Mouse (Mus musculus): Measurements from ENCODE around the gene Kansl2. TPM values are rescaled to one million over a fixed set of nuclear protein-coding genes. Genes with fewer than 3 reads are reported as not detected.
A peak's percentile ranks its signal among the peaks of the same experiment; 100 is the strongest.
"Not testable (repeated sequence)": the region's sequence is repeated elsewhere in the genome, so short reads cannot be mapped to it uniquely, and the experiment has no call there.

Kansl2 gene
- polyA plus RNA-seq, 1 experiment from 2014 or later = 32.0 TPM

- Histone ChIP-seq H3K27ac (replicated peaks) (no peak overlapping the region), H3K4me1 (replicated peaks) (peaks cover 33% of the 10 kb centered on the region), H3K9ac (no peak overlapping the region), H3K4me2 (no peak overlapping the region), H3K36me3 (replicated peaks) (peaks cover 41% of the 10 kb centered on the region), H3K9me3 (replicated peaks) (no peaks in the 10 kb centered on the region), H3K4me3 (replicated peaks) (no peak overlapping the region), H3K27me3 (no peaks in the 10 kb centered on the region)
- ATAC-seq (ENCODE audit: insufficient read depth) = no peak
- WGBS (ENCODE audit: insufficient replicate concordance) = 71% methylated on average over 4 of the region's 4 CpGs
Measured at GRCm38 (mm10) chr15:98535921-98536320, 1.9 kb upstream of the Kansl2 start.

DNA sequence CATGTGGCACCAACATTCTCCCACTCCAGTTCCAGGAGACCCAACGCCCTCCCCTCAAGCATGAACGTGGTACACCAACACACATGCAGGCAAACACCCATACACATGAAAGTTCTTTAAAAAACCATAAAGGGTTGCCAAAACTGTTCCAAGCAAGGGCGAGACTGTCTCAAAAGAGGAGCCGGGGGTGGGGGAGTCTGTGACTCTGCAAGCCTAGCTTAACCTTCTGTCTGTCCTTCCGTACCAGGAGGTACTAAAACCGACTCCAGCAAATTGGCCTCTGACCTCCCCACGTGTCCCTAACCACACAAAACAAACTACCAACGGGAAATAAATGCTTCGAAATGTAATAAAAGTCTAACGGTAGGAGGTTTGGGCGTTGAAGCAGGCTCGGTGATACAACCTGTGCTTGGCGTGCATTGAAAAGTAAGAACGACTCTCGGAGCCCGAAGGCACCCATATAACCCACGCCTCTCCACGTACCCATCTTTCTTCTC lies 981 bp downstream of the Kansl2 start:
- H3K27me3 ChIP-seq = no peaks in the 10 kb centered on the region
- peak overlapping the region; percentile 85 for H3K4me2 ChIP-seq
- H3K9ac ChIP-seq = peak overlapping the region; percentile 93
- peak overlapping the region; percentile 94 for H3K4me3 ChIP-seq (replicated peaks)
- ATAC-seq (ENCODE audit: insufficient read depth) = no peak
- H3K36me3 ChIP-seq (replicated peaks) = peaks cover 45% of the 10 kb centered on the region
- no peaks in the 10 kb centered on the region for H3K9me3 ChIP-seq (replicated peaks)
- peaks cover 31% of the 10 kb centered on the region for H3K4me1 ChIP-seq (replicated peaks)
- H3K27ac ChIP-seq (replicated peaks) = peak overlapping the region; percentile 48; the same call in 1 of the 2 replicates
- WGBS (ENCODE audit: insufficient replicate concordance) = under 1% methylated on average over 18 of the region's 18 CpGs

- H3K27ac ChIP-seq (replicated peaks) = peak overlapping the region; percentile 48; the same call in 1 of the 2 replicates
- H3K27me3 ChIP-seq = no peaks in the 10 kb centered on the region
- H3K36me3 ChIP-seq (replicated peaks) = peaks cover 48% of the 10 kb centered on the region
- no peaks in the 10 kb centered on the region for H3K9me3 ChIP-seq (replicated peaks)
- peak overlapping the region; percentile 93 for H3K9ac ChIP-seq
- peaks cover 31% of the 10 kb centered on the region for H3K4me1 ChIP-seq (replicated peaks)
- WGBS (ENCODE audit: insufficient replicate concordance) = 16% methylated on average over 5 of the region's 5 CpGs
- H3K4me2 ChIP-seq = peak overlapping the region; percentile 85
- H3K4me3 ChIP-seq (replicated peaks) = peak overlapping the region; percentile 94
- no peak for ATAC-seq (ENCODE audit: insufficient read depth)
Measured at GRCm38 (mm10) chr15:98532281-98532680, 1.8 kb downstream of the Kansl2 start.

DNA sequence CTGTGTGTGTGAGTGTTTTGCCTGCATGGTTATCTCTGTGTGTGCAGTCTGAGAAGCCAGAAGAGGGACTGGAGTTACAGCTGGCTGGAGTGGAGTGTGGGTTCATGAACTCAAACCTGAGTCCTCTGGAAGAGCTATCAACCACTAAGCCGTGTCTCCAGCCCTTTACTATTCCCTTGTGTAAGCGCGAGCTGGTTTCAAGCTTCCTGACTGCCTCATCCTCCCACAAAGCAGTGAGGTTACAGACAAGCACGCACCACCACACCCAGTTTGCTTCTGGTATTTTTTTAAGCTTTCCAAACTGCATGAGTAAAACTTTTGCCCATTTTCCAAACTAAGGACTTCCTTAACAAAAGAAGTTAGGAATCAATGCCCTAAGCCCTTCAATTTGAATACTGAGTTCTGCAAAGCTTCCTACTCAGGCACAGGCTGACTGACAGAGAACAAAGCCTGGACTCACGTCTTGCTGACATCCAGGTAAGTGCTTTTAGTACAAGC lies 5.9 kb downstream of the Kansl2 start:
- H3K4me1 ChIP-seq (replicated peaks) = peaks cover 25% of the 10 kb centered on the region
- no peak overlapping the region for H3K27ac ChIP-seq (replicated peaks)
- H3K9ac ChIP-seq = no peak overlapping the region
- H3K4me3 ChIP-seq (replicated peaks) = no peak overlapping the region
- H3K4me2 ChIP-seq = no peak overlapping the region
- no peaks in the 10 kb centered on the region for H3K27me3 ChIP-seq
- peaks cover 83% of the 10 kb centered on the region for H3K36me3 ChIP-seq (replicated peaks)
- H3K9me3 ChIP-seq (replicated peaks) = no peaks in the 10 kb centered on the region
- 85% methylated on average over 5 of the region's 5 CpGs for WGBS (ENCODE audit: insufficient replicate concordance)
- no peak for ATAC-seq (ENCODE audit: insufficient read depth)

GRCm38 (mm10) chr15:98527056-98527771 lies 6.8 kb downstream of the Kansl2 start:
- H3K27ac ChIP-seq (replicated peaks) = no peak overlapping the region; the same call in 1 of the 2 replicates

DNA sequence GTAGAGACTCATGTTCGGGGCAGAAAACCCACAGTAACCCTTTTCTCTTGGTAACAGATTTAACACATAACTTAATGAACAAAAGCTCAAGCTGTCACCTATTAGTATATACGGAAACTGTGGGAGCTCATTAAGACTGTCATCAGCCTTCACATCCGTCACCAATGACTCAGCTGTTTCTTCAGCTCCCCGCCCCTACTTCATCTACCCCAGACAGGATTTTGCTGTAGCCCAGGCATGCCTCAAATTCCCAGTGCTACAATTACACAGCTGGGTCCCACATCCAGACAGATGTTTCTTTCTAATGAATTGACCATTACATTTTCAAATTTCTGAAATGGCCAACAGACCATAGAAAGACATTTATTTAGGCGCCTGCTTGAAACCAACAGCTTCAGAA lies 8.0 kb downstream of the Kansl2 start:
- Histone ChIP-seq H3K4me2 (no peak overlapping the region), H3K4me1 (replicated peaks) (peaks cover 8% of the 10 kb centered on the region), H3K27me3 (no peaks in the 10 kb centered on the region), H3K36me3 (replicated peaks) (peaks cover 95% of the 10 kb centered on the region), H3K9me3 (replicated peaks) (no peaks in the 10 kb centered on the region), H3K27ac (replicated peaks) (peak overlapping the region; percentile 53), H3K9ac (no peak overlapping the region), H3K4me3 (replicated peaks) (no peak overlapping the region)
- WGBS (ENCODE audit: insufficient replicate concordance) = 60% methylated on average over 5 of the region's 5 CpGs
- peak; percentile 70 for ATAC-seq (ENCODE audit: insufficient read depth)

More at GRCm38 (mm10) chr15:98527056-98527771, 6.8 kb downstream of the Kansl2 start:
- ATAC-seq (ENCODE audit: insufficient read depth) = no peak
- no peak overlapping the region for H3K9ac ChIP-seq
- H3K27me3 ChIP-seq = no peaks in the 10 kb centered on the region
- H3K4me3 ChIP-seq (replicated peaks) = no peak overlapping the region
- no peak overlapping the region for H3K4me2 ChIP-seq
- H3K4me1 ChIP-seq (replicated peaks) = peaks cover 16% of the 10 kb centered on the region
- H3K9me3 ChIP-seq (replicated peaks) = no peaks in the 10 kb centered on the region
- WGBS (ENCODE audit: insufficient replicate concordance) = 86% methylated on average over 5 of the region's 5 CpGs
- H3K36me3 ChIP-seq (replicated peaks) = peaks cover 92% of the 10 kb centered on the region

- H3K4me2 ChIP-seq = no peak overlapping the region
- H3K27me3 ChIP-seq = no peaks in the 10 kb centered on the region
- no peak overlapping the region for H3K9ac ChIP-seq
- H3K4me1 ChIP-seq (replicated peaks) = peaks cover 6% of the 10 kb centered on the region
- H3K4me3 ChIP-seq (replicated peaks) = no peak overlapping the region
- H3K36me3 ChIP-seq (replicated peaks) = peaks cover 78% of the 10 kb centered on the region
- ATAC-seq (ENCODE audit: insufficient read depth) = no peak
- H3K9me3 ChIP-seq (replicated peaks) = no peaks in the 10 kb centered on the region
- H3K27ac ChIP-seq (replicated peaks) = no peak overlapping the region
- WGBS (ENCODE audit: insufficient replicate concordance) = 85% methylated on average over 3 of the region's 3 CpGs
Measured at GRCm38 (mm10) chr15:98521245-98521644, 12.8 kb downstream of the Kansl2 start.

GRCm38 (mm10) chr15:98517380-98518355 lies 16.4 kb downstream of the Kansl2 start:
- peak; percentile 24; the same call in 1 of the 2 replicates for ATAC-seq (ENCODE audit: insufficient read depth)
- Histone ChIP-seq H3K4me2 (no peak overlapping the region), H3K9me3 (replicated peaks) (no peaks in the 10 kb centered on the region), H3K27ac (replicated peaks) (no peak overlapping the region), H3K36me3 (replicated peaks) (peaks cover 44% of the 10 kb centered on the region), H3K9ac (no peak overlapping the region), H3K4me3 (replicated peaks) (no peak overlapping the region), H3K27me3 (no peaks in the 10 kb centered on the region), H3K4me1 (replicated peaks) (no peaks in the 10 kb centered on the region)
- 41% methylated on average over 16 of the region's 16 CpGs for WGBS (ENCODE audit: insufficient replicate concordance)

DNA sequence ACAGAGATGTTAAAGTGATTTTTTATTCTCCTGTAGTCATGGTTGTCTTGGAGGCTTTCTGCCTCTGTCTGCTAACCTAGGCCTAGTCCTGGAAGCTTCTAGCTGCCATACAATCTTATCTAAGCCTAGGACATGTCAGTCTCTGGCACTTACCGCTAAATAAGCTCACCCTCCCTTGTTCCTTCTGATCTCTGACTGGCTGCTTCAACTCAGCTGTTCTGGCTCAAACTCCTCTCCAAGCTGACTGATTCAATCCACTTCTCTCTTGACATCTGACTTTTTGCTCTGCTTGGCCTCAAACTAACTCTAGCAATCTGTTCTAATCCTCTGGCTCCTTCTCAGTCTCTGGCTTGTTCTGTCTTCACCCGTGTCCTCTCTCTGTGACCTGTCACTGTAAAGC lies 19.2 kb downstream of the Kansl2 start:
- ATAC-seq (ENCODE audit: insufficient read depth); H3K4me2 ChIP-seq; H3K27me3 ChIP-seq; H3K9ac ChIP-seq; H3K27ac ChIP-seq (replicated peaks); H3K4me3 ChIP-seq (replicated peaks); H3K9me3 ChIP-seq (replicated peaks): not testable (repeated sequence)
- Histone ChIP-seq H3K36me3 (replicated peaks) (peaks cover 17% of the 10 kb centered on the region), H3K4me1 (replicated peaks) (peaks cover 16% of the 10 kb centered on the region)
- 62% methylated on average over 2 of the region's 2 CpGs for WGBS (ENCODE audit: insufficient replicate concordance)

GRCm38 (mm10) chr15:98514146-98514545 lies 19.9 kb downstream of the Kansl2 start:
- no peak overlapping the region for H3K9ac ChIP-seq
- no peak overlapping the region for H3K27ac ChIP-seq (replicated peaks)
- peaks cover 16% of the 10 kb centered on the region for H3K4me1 ChIP-seq (replicated peaks)
- no peak overlapping the region for H3K4me3 ChIP-seq (replicated peaks)
- H3K4me2 ChIP-seq = no peak overlapping the region
- peaks cover 12% of the 10 kb centered on the region for H3K36me3 ChIP-seq (replicated peaks)
- WGBS (ENCODE audit: insufficient replicate concordance) = 17% methylated on average over 8 of the region's 8 CpGs
- no peaks in the 10 kb centered on the region for H3K27me3 ChIP-seq
- ATAC-seq (ENCODE audit: insufficient read depth) = no peak
- no peaks in the 10 kb centered on the region for H3K9me3 ChIP-seq (replicated peaks)

DNA sequence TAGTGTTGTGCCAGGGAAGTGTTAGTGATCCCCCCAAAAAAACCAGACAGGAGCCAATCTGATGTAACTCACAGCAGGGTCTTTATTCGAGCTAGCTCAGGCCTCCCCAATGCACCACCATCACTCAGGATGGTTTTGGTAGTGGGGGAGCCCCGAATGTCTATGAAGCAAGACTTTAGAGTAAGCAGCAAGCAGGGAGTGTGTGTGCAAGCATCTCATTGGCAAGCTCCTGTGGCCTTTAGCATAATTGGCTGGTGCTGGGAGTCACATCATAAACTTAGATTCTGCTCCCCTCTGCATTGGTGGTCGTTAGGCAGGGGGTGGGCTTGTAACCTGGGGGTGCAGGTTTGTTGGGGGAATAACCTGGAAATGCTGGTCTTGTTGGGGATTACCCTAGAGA lies 20.4 kb downstream of the Kansl2 start:
- 43% methylated on average over 3 of the region's 3 CpGs for WGBS (ENCODE audit: insufficient replicate concordance)
- not testable (repeated sequence) for H3K27ac ChIP-seq (replicated peaks)

More for the DNA sequence above, 20.4 kb downstream of the Kansl2 start:
- ATAC-seq (ENCODE audit: insufficient read depth); H3K9me3 ChIP-seq (replicated peaks); H3K9ac ChIP-seq; H3K27me3 ChIP-seq; H3K4me3 ChIP-seq (replicated peaks); H3K4me2 ChIP-seq: not testable (repeated sequence)
- Histone ChIP-seq H3K4me1 (replicated peaks) (peaks cover 16% of the 10 kb centered on the region), H3K36me3 (replicated peaks) (peaks cover 12% of the 10 kb centered on the region)
